In genomic region chr2:180314292-180314691, GRCm38 (mm10) we compare ENCODE assay signal across 21 mouse cellular contexts. TPM values are rescaled to one million over a fixed set of nuclear protein-coding genes. Genes with fewer than 3 reads are reported as not detected.
"Had no signal": no experiment of that assay in that cellular context is flagged by ENCODE, and none has a peak within 500 bp of the region (broad histone marks: within the 10 kb centered on the region; RNA-seq: fewer than 3 reads in every experiment).

No protein-coding gene starts in this region.

- H3K27ac ChIP-seq: liver, embryonic 15.5 days; midbrain, embryonic 10.5 days; midbrain, embryonic 13.5 days; midbrain, embryonic 15.5 days; neural tube, embryonic 12.5 days had no signal

- H3K36me3 ChIP-seq: liver, embryonic 15.5 days; midbrain, embryonic 10.5 days; midbrain, embryonic 13.5 days; midbrain, embryonic 15.5 days; neural tube, embryonic 12.5 days had no signal

- DNase-seq: lung, adult 18-20 months; lung, embryonic 14.5 days; lung, postnatal 10 days; lung, postnatal 4 days; right cerebral cortex, postnatal 14 days; spleen, adult 18-20 months; thymus, adult 18-20 months; thymus, postnatal 14 days; thymus, postnatal 36 days had no signal

- H3K4me2 ChIP-seq: liver, embryonic 15.5 days; lung, embryonic 14.5 days; midbrain, embryonic 13.5 days; midbrain, embryonic 15.5 days; neural tube, embryonic 12.5 days had no signal

- H3K9me3 ChIP-seq: liver, embryonic 15.5 days; midbrain, embryonic 10.5 days; midbrain, embryonic 13.5 days; midbrain, embryonic 15.5 days; neural tube, embryonic 12.5 days had no signal

- ATAC-seq: midbrain, embryonic 13.5 days; midbrain, embryonic 15.5 days had no signal

- H3K27me3 ChIP-seq: liver, embryonic 15.5 days; midbrain, embryonic 15.5 days; neural tube, embryonic 12.5 days had no signal

- H3K4me1 ChIP-seq: liver, embryonic 15.5 days; midbrain, embryonic 10.5 days; midbrain, embryonic 13.5 days; midbrain, embryonic 15.5 days had no signal

- H3K9ac ChIP-seq: liver, embryonic 15.5 days; lung, embryonic 14.5 days; midbrain, embryonic 13.5 days; midbrain, embryonic 15.5 days; neural tube, embryonic 12.5 days had no signal

- H3K4me3 ChIP-seq: liver, embryonic 15.5 days; midbrain, embryonic 10.5 days; midbrain, embryonic 13.5 days; midbrain, embryonic 15.5 days; neural tube, embryonic 12.5 days had no signal

RNA-seq across cellular contexts. Expression of gene Gata5, which starts 20.2 kb away (rescaled TPM):
- total RNA-seq: megakaryocyte, adult 5-6 weeks; megakaryocyte-erythroid progenitor cell, adult 5-6 weeks; midbrain, postnatal 0 days; monocyte, adult 5-6 weeks; neutrophil, adult 5-6 weeks had no signal
- polyA plus RNA-seq: midbrain, embryonic 13.5 days; midbrain, embryonic 15.5 days; midbrain, postnatal 0 days; neural tube, embryonic 12.5 days; neural tube, embryonic 14.5 days; thymus, postnatal 0 days had no signal

RNA-seq across cellular contexts. Expression of gene Rbbp8nl, which starts 24.6 kb away (rescaled TPM):
- total RNA-seq: megakaryocyte, adult 5-6 weeks; megakaryocyte-erythroid progenitor cell, adult 5-6 weeks; midbrain, postnatal 0 days; monocyte, adult 5-6 weeks; neutrophil, adult 5-6 weeks had no signal
- polyA plus RNA-seq: liver, embryonic 15.5 days; midbrain, embryonic 13.5 days; midbrain, embryonic 15.5 days; midbrain, postnatal 0 days; neural tube, embryonic 14.5 days had no signal
